Mouse (Mus musculus): ENCODE results near the gene Ccdc191. TPM values are rescaled to one million over a fixed set of nuclear protein-coding genes. Genes with fewer than 3 reads are reported as not detected.

Ccdc191 gene
- total and polyA plus RNA-seq, 3 experiments, result 9.3 to 45.7 (median 11.3) TPM

GRCm38 (mm10) chr16:43900138-43900537 lies 10.5 kb downstream of the Ccdc191 start:
- Histone ChIP-seq H3K36me3 (replicated peaks in 1 of 2; ENCODE audit: control insufficient read depth in 1 of 2, insufficient read depth in 1 of 2, low read length in 1 of 2) (peaks cover 20 to 43% of the 10 kb centered on the region in 2 experiments), H3K27me3 (replicated peaks) (no peaks in the 10 kb centered on the region), H3K4me3 (replicated peaks in 1 of 3; ENCODE audit: low read depth in 2 of 3, low read length in 2 of 3, poor library complexity in 1 of 3) (no peak overlapping the region), H3K79me2 (replicated peaks; ENCODE audit: control insufficient read depth, extremely low read depth, insufficient read depth, poor library complexity, severe bottlenecking) (no peaks in the 10 kb centered on the region), H3K9ac (ENCODE audit: insufficient read depth, low read depth) (no peak overlapping the region), H3K4me2 (ENCODE audit: insufficient read depth, low read depth, poor library complexity, severe bottlenecking) (no peak overlapping the region), H3K4me1 (ENCODE audit: control insufficient read depth in 1 of 2, insufficient read depth in 2 of 2) (no peaks in the 10 kb centered on the region), H3K9me3 (replicated peaks; ENCODE audit: low read length) (no peaks in the 10 kb centered on the region), H3K27ac (ENCODE audit: insufficient read depth, low read depth) (no peak overlapping the region)
- no peak for TF ChIP-seq MAFK (IDR thresholded peaks at IDR 0.05; ENCODE audit: insufficient replicate concordance, low read length)
- no peak for TF ChIP-seq E2F4 (IDR thresholded peaks at IDR 0.05; ENCODE audit: insufficient replicate concordance, low read depth, low read length)
- in situ Hi-C loops (cut with MboI; ENCODE audit: low pct_ligation_motif_present, low pct_unique_long_range_greater_than_20kb, low sequenced_read_pairs), result no loop called here
- DNase-seq (ENCODE audit: extremely low read depth), result no peak
- dilution Hi-C loops (cut with MboI; ENCODE audit: extremely low pct_ligation_motif_present, extremely low pct_unique_long_range_greater_than_20kb, low sequenced_read_pairs), result no loop called here

- no peak overlapping the region for H3K9ac ChIP-seq (ENCODE audit: insufficient read depth, low read depth)
- no peaks in the 10 kb centered on the region for H3K27me3 ChIP-seq (replicated peaks)
- TF ChIP-seq HCFC1 (IDR thresholded peaks at IDR 0.05; ENCODE audit: low read depth, low read length) (no peak), USF2 (conservative IDR thresholded peaks at IDR 0.05; ENCODE audit: low read depth, low read length) (no peak)
- in situ Hi-C loops (cut with MboI; ENCODE audit: low pct_ligation_motif_present, low pct_unique_long_range_greater_than_20kb, low sequenced_read_pairs), result no loop called here
- H3K9me3 ChIP-seq (replicated peaks; ENCODE audit: low read length), result no peaks in the 10 kb centered on the region
- no peak for DNase-seq (ENCODE audit: extremely low read depth)
- no peaks in the 10 kb centered on the region for H3K79me2 ChIP-seq (replicated peaks; ENCODE audit: control insufficient read depth, extremely low read depth, insufficient read depth, poor library complexity, severe bottlenecking)
- dilution Hi-C loops (cut with MboI; ENCODE audit: extremely low pct_ligation_motif_present, extremely low pct_unique_long_range_greater_than_20kb, low sequenced_read_pairs), result no loop called here
- H3K27ac ChIP-seq (ENCODE audit: insufficient read depth, low read depth), result no peak overlapping the region
- H3K4me1 ChIP-seq (ENCODE audit: control insufficient read depth in 1 of 2, insufficient read depth in 2 of 2), result no peaks in the 10 kb centered on the region
- H3K4me3 ChIP-seq (replicated peaks in 1 of 3; ENCODE audit: low read depth in 2 of 3, low read length in 2 of 3, poor library complexity in 1 of 3), result no peak overlapping the region
- no peak overlapping the region for H3K4me2 ChIP-seq (ENCODE audit: insufficient read depth, low read depth, poor library complexity, severe bottlenecking)
- H3K36me3 ChIP-seq (replicated peaks in 1 of 2; ENCODE audit: control insufficient read depth in 1 of 2, insufficient read depth in 1 of 2, low read length in 1 of 2), result peaks cover 21 to 42% of the 10 kb centered on the region in 2 experiments
Observed at GRCm38 (mm10) chr16:43900571-43900970, 11.0 kb downstream of the Ccdc191 start.

GRCm38 (mm10) chr16:43908881-43909280 lies 19.3 kb downstream of the Ccdc191 start:
- Histone ChIP-seq H3K79me2 (replicated peaks; ENCODE audit: control insufficient read depth, extremely low read depth, insufficient read depth, poor library complexity, severe bottlenecking) (no peaks in the 10 kb centered on the region), H3K4me2 (ENCODE audit: insufficient read depth, low read depth, poor library complexity, severe bottlenecking) (no peak overlapping the region), H3K4me3 (replicated peaks in 1 of 3; ENCODE audit: low read depth in 2 of 3, low read length in 2 of 3, poor library complexity in 1 of 3) (no peak overlapping the region), H3K9ac (ENCODE audit: insufficient read depth, low read depth) (no peak overlapping the region), H3K4me1 (ENCODE audit: control insufficient read depth in 1 of 2, insufficient read depth in 2 of 2) (no peaks in the 10 kb centered on the region), H3K36me3 (replicated peaks in 1 of 2; ENCODE audit: control insufficient read depth in 1 of 2, insufficient read depth in 1 of 2, low read length in 1 of 2) (peaks cover 34 to 66% of the 10 kb centered on the region in 2 experiments), H3K27ac (ENCODE audit: insufficient read depth, low read depth) (no peak overlapping the region), H3K9me3 (replicated peaks; ENCODE audit: low read length) (no peaks in the 10 kb centered on the region), H3K27me3 (replicated peaks) (no peaks in the 10 kb centered on the region)
- TF ChIP-seq USF1 (IDR thresholded peaks at IDR 0.05; ENCODE audit: low read depth, low read length), result no peak
- no peak for TF ChIP-seq USF2 (conservative IDR thresholded peaks at IDR 0.05; ENCODE audit: low read depth, low read length)
- TF ChIP-seq NELFE (IDR thresholded peaks at IDR 0.05; ENCODE audit: low read depth, low read length), result no peak
- TF ChIP-seq IRF4 (IDR thresholded peaks at IDR 0.05; ENCODE audit: low read depth, low read length), result no peak
- peak; percentile 54 for TF ChIP-seq RAD21 (IDR thresholded peaks at IDR 0.05; ENCODE audit: low read depth, low read length)
- TF ChIP-seq UBTF (IDR thresholded peaks at IDR 0.05; ENCODE audit: low read depth, low read length), result no peak
- peak; percentile 27 to 69; a peak in 3 of 4 replicates for TF ChIP-seq CTCF (conservative IDR thresholded peaks at IDR 0.05 in 1 of 2, IDR thresholded peaks at IDR 0.05 in 1 of 2; ENCODE audit: low read depth in 2 of 2, low read length in 2 of 2)
- no peak for TF ChIP-seq MYC (IDR thresholded peaks at IDR 0.05; ENCODE audit: low read depth, low read length)
- no peak for TF ChIP-seq MAX (IDR thresholded peaks at IDR 0.05; ENCODE audit: low read length)
- TF ChIP-seq JUN (IDR thresholded peaks at IDR 0.05; ENCODE audit: insufficient read depth, low read depth, low read length), result no peak
- no peak for TF ChIP-seq SIN3A (IDR thresholded peaks at IDR 0.05; ENCODE audit: low read length)
- TF ChIP-seq TBP (conservative IDR thresholded peaks at IDR 0.05; ENCODE audit: low read depth, low read length), result no peak
- TF ChIP-seq SMC3 (IDR thresholded peaks at IDR 0.05; ENCODE audit: low read depth, low read length), result peak; percentile 71
- no peak for TF ChIP-seq ZMIZ1 (IDR thresholded peaks at IDR 0.05; ENCODE audit: low read depth, low read length)
- no peak for TF ChIP-seq ZKSCAN1 (IDR thresholded peaks at IDR 0.05; ENCODE audit: borderline replicate concordance, low read depth, low read length)
- no peak for TF ChIP-seq ZC3H11A (IDR thresholded peaks at IDR 0.05; ENCODE audit: low read depth, low read length)
- no peak for TF ChIP-seq MEF2A (IDR thresholded peaks at IDR 0.05; ENCODE audit: borderline replicate concordance, low read depth, low read length)
- dilution Hi-C loops (cut with MboI; ENCODE audit: extremely low pct_ligation_motif_present, extremely low pct_unique_long_range_greater_than_20kb, low sequenced_read_pairs) (no loop called here), in situ Hi-C loops (cut with MboI; ENCODE audit: low pct_ligation_motif_present, low pct_unique_long_range_greater_than_20kb, low sequenced_read_pairs) (no loop called here)
- peak; percentile 39 for DNase-seq (ENCODE audit: extremely low read depth)

Data from CH12.LX (cell line).